Mouse (Mus musculus) cerebellum, postnatal 4 days (tissue): ENCODE results near the gene Olfr26.
"Not testable (repeated sequence)": the region's sequence is repeated elsewhere in the genome, so short reads cannot be mapped to it uniquely, and the experiment has no call there.

Experiments
- DNase-seq, 2 experiments: peaks; one replicate each; pipeline ENCODE4 v3.0.0; 2022; ENCODE audit warnings: low spot score in 2 of 2, mixed read lengths in 1 of 2

Olfr26 gene

GRCm38 (mm10) chr9:38854760-38855159 lies at the start of gene Olfr26:
TSS of gene Olfr26 (plus strand) at chr9:38855060.
- no peak for DNase-seq

- no peak for DNase-seq
These were observed 49.2 kb upstream of the Olfr26 start for GRCm38 (mm10) chr9:38805696-38806095.

GRCm38 (mm10) chr9:38814314-38814713 lies 40.5 kb upstream of the Olfr26 start, which contains the start of gene Olfr922:
TSS of gene Olfr922 (plus strand) at chr9:38814614.
- DNase-seq = no peak

GRCm38 (mm10) chr9:38815458-38815986 lies 39.3 kb upstream of the Olfr26 start:
- DNase-seq = no peak

GRCm38 (mm10) chr9:38826245-38826644 lies 28.6 kb upstream of the Olfr26 start, which contains the start of gene Olfr923:
TSS of gene Olfr923 (plus strand) at chr9:38826545.
- DNase-seq = no peak

GRCm38 (mm10) chr9:38833027-38833426 lies 21.8 kb upstream of the Olfr26 start:
- DNase-seq = no peak

GRCm38 (mm10) chr9:38844149-38844548 lies 10.7 kb upstream of the Olfr26 start, which contains the start of gene Olfr924:
TSS of gene Olfr924 (plus strand) at chr9:38844449.
- no peak for DNase-seq

GRCm38 (mm10) chr9:38874880-38875279 lies 20.0 kb downstream of the Olfr26 start:
- DNase-seq = not testable (repeated sequence)

- no peak for DNase-seq
These were observed 22.0 kb downstream of the Olfr26 start, which contains the start of gene Olfr926 for GRCm38 (mm10) chr9:38876826-38877225. TSS of gene Olfr926 (plus strand) at chr9:38877126.
